Mouse (Mus musculus) hindlimb bud, embryonic 11.5 days (tissue): Measurements from ENCODE around the gene Mapk8ip1.

Experiments
- DNase-seq: peaks from one replicate; pipeline ENCODE4 v3.0.0-alpha.2; 2012; ENCODE audit warnings: low read depth, low spot score; ENCODE audit errors: extremely low spot score

The Mapk8ip1 gene

GRCm38 (mm10) chr2:92401091-92401561 is at the start of gene Mapk8ip1:
Gene Mapk8ip1, minus strand, starts transcription at chr2:92401263.
- DNase-seq: no peak

GRCm38 (mm10) chr2:92447121-92447740 is 46.2 kb upstream of the Mapk8ip1 start:
- no peak for DNase-seq

- no peak for DNase-seq
Measured at GRCm38 (mm10) chr2:92446656-92447055, 45.6 kb upstream of the Mapk8ip1 start.

GRCm38 (mm10) chr2:92445890-92446289 is 44.8 kb upstream of the Mapk8ip1 start:
- DNase-seq: no peak

GRCm38 (mm10) chr2:92444376-92444775 is 43.3 kb upstream of the Mapk8ip1 start:
- no peak for DNase-seq

- DNase-seq: no peak
Measured at GRCm38 (mm10) chr2:92443313-92443712, 42.2 kb upstream of the Mapk8ip1 start.

- DNase-seq: no peak
Measured at GRCm38 (mm10) chr2:92442419-92443001, 41.4 kb upstream of the Mapk8ip1 start.

- DNase-seq: no peak
Measured at GRCm38 (mm10) chr2:92440432-92440831, 39.4 kb upstream of the Mapk8ip1 start.

- no peak for DNase-seq
Measured at GRCm38 (mm10) chr2:92438567-92438966, 37.5 kb upstream of the Mapk8ip1 start.

GRCm38 (mm10) chr2:92437875-92438274 is 36.8 kb upstream of the Mapk8ip1 start:
- DNase-seq: peak; percentile 89

- DNase-seq: no peak
Measured at GRCm38 (mm10) chr2:92437366-92437765, 36.3 kb upstream of the Mapk8ip1 start.

- no peak for DNase-seq
Measured at GRCm38 (mm10) chr2:92435023-92435422, 34.0 kb upstream of the Mapk8ip1 start.

GRCm38 (mm10) chr2:92434375-92434745 is 33.3 kb upstream of the Mapk8ip1 start:
- DNase-seq: peak; percentile 14

- peak; percentile 94 for DNase-seq
Measured at GRCm38 (mm10) chr2:92433578-92434374, 32.7 kb upstream of the Mapk8ip1 start, which contains the start of gene Cry2. Gene Cry2, minus strand, starts transcription at chr2:92434043.

- no peak for DNase-seq
Measured at GRCm38 (mm10) chr2:92432299-92433295, 31.5 kb upstream of the Mapk8ip1 start.

- no peak for DNase-seq
Measured at GRCm38 (mm10) chr2:92431611-92432179, 30.6 kb upstream of the Mapk8ip1 start.

GRCm38 (mm10) chr2:92430723-92431541 is 29.9 kb upstream of the Mapk8ip1 start:
- no peak for DNase-seq

- no peak for DNase-seq
Measured at GRCm38 (mm10) chr2:92430089-92430488, 29.0 kb upstream of the Mapk8ip1 start.

- no peak for DNase-seq
Measured at GRCm38 (mm10) chr2:92427882-92428281, 26.8 kb upstream of the Mapk8ip1 start.
